Mouse (Mus musculus) CH12.LX (cell line): Measurements from ENCODE around the gene Cfap44. TPM values are rescaled to one million over a fixed set of nuclear protein-coding genes. Genes with fewer than 3 reads are reported as not detected.

ENCODE experiments used
- DNase-seq: peaks from one replicate; pipeline ENCODE4 v3.0.0-alpha.2; 2013; ENCODE audit errors: extremely low read depth
- H3K27ac ChIP-seq: 2 replicates; pipeline ENCODE4 v1.5.1; 2012; ENCODE audit warnings: low read depth, mild to moderate bottlenecking, control low read depth, moderate library complexity; ENCODE audit not compliant: insufficient read depth
- H3K27me3 ChIP-seq: replicated peaks from 2 replicates; pipeline ENCODE3; 2012; ENCODE audit warnings: inconsistent platforms
- H3K36me3 ChIP-seq, 2 experiments: replicated peaks in 1 of 2; 2 replicates each; pipeline versions ENCODE3 to v1.6.1; 2012; ENCODE audit warnings: inconsistent platforms in 1 of 2, low read length in 1 of 2, mild to moderate bottlenecking in 1 of 2, mixed read lengths in 1 of 2, moderate library complexity in 1 of 2; ENCODE audit not compliant: control insufficient read depth in 1 of 2, insufficient read depth in 1 of 2
- H3K4me1 ChIP-seq, 2 experiments: 2 replicates each; pipeline ENCODE4 v1.6.1; 2012; ENCODE audit warnings: inconsistent platforms in 1 of 2, moderate library complexity in 1 of 2; ENCODE audit not compliant: insufficient read depth in 2 of 2, control insufficient read depth in 1 of 2
- H3K4me2 ChIP-seq: 2 replicates; pipeline ENCODE4 v1.6.1; 2012; ENCODE audit warnings: low read depth, mild to moderate bottlenecking, control low read depth; ENCODE audit not compliant: poor library complexity, insufficient read depth, severe bottlenecking
- H3K4me3 ChIP-seq, 3 experiments: fragments of 150-350 bp in 1 of 3; sonication (generic) in 1 of 3; replicated peaks in 1 of 3; 2 replicates each; pipeline versions ENCODE3 to v1.5.1; 2011 to 2012; ENCODE audit warnings: low read depth in 2 of 3, low read length in 2 of 3, mild to moderate bottlenecking in 2 of 3, moderate library complexity in 2 of 3, control low read depth in 1 of 3, improper control_type of control experiment in 1 of 3, inconsistent platforms in 1 of 3, mixed read lengths in 1 of 3; ENCODE audit not compliant: poor library complexity in 1 of 3
- H3K79me2 ChIP-seq: replicated peaks from 2 replicates; pipeline ENCODE4 v1.6.1; 2012; ENCODE audit warnings: mild to moderate bottlenecking, moderate library complexity; ENCODE audit not compliant: control insufficient read depth, poor library complexity, insufficient read depth, severe bottlenecking; ENCODE audit errors: extremely low read depth
- H3K9ac ChIP-seq: 2 replicates; pipeline ENCODE4 v1.6.1; 2012; ENCODE audit warnings: low read depth, mild to moderate bottlenecking, control low read depth, moderate library complexity; ENCODE audit not compliant: insufficient read depth
- H3K9me3 ChIP-seq: replicated peaks from 2 replicates; pipeline ENCODE3; 2012; ENCODE audit warnings: low read length, inconsistent platforms, mixed read lengths
- BHLHE40 ChIP-seq: IDR thresholded peaks from 2 replicates; pipeline ENCODE4 v1.6.1; 2011; ENCODE audit warnings: mild to moderate bottlenecking, low read depth, low read length, improper control_type of control experiment
- CHD1 ChIP-seq: IDR thresholded peaks from 2 replicates; pipeline ENCODE4 v1.6.1; 2012; ENCODE audit warnings: low read depth, low read length, improper control_type of control experiment, inconsistent platforms
- GABPA ChIP-seq: IDR thresholded peaks from 2 replicates; pipeline ENCODE4 v1.6.1; 2012; ENCODE audit warnings: low read depth, low read length, improper control_type of control experiment, inconsistent platforms; ENCODE audit not compliant: insufficient replicate concordance
- IRF4 ChIP-seq: IDR thresholded peaks from 2 replicates; pipeline ENCODE4 v1.6.1; 2014; ENCODE audit warnings: low read depth, mild to moderate bottlenecking, inconsistent platforms, low read length, improper control_type of control experiment
- JUN ChIP-seq: IDR thresholded peaks from 2 replicates; pipeline ENCODE4 v1.6.1; 2011; ENCODE audit warnings: low read depth, mild to moderate bottlenecking, low read length, improper control_type of control experiment, moderate library complexity; ENCODE audit not compliant: insufficient read depth
- KAT2A ChIP-seq: IDR thresholded peaks from 2 replicates; pipeline ENCODE4 v1.6.1; 2012; ENCODE audit warnings: low read length, improper control_type of control experiment, inconsistent platforms; ENCODE audit not compliant: insufficient replicate concordance
- MAX ChIP-seq: IDR thresholded peaks from 2 replicates; pipeline ENCODE4 v1.6.1; 2011; ENCODE audit warnings: low read length, improper control_type of control experiment
- MAZ ChIP-seq: IDR thresholded peaks from 2 replicates; pipeline ENCODE4 v1.6.1; 2012; ENCODE audit warnings: low read depth, mild to moderate bottlenecking, inconsistent platforms, low read length, improper control_type of control experiment, moderate library complexity
- MEF2A ChIP-seq: IDR thresholded peaks from 2 replicates; pipeline ENCODE4 v1.6.1; 2014; ENCODE audit warnings: low read depth, mild to moderate bottlenecking, inconsistent platforms, low read length, improper control_type of control experiment, borderline replicate concordance
- MXI1 ChIP-seq: IDR thresholded peaks from 2 replicates; pipeline ENCODE4 v1.6.1; 2011; ENCODE audit warnings: mild to moderate bottlenecking, low read depth, low read length, improper control_type of control experiment
- NELFE ChIP-seq: IDR thresholded peaks from 2 replicates; pipeline ENCODE4 v1.6.1; 2011; ENCODE audit warnings: low read depth, low read length, improper control_type of control experiment
- POLR2A ChIP-seq: IDR thresholded peaks from 2 replicates; pipeline ENCODE4 v1.6.1; 2011; ENCODE audit warnings: low read depth, mild to moderate bottlenecking, improper control_type of control experiment, low read length
- POLR2AphosphoS2 ChIP-seq: IDR thresholded peaks from 2 replicates; pipeline ENCODE4 v1.6.1; 2011; ENCODE audit warnings: low read depth, low read length, improper control_type of control experiment
- RCOR1 ChIP-seq: conservative IDR thresholded peaks from 2 replicates; pipeline ENCODE4 v1.6.1; 2012; ENCODE audit warnings: low read depth, mild to moderate bottlenecking, inconsistent platforms, low read length, improper control_type of control experiment
- TBP ChIP-seq: conservative IDR thresholded peaks from 2 replicates; pipeline ENCODE4 v1.6.1; 2011; ENCODE audit warnings: low read depth, low read length, improper control_type of control experiment
- UBTF ChIP-seq: IDR thresholded peaks from 2 replicates; pipeline ENCODE4 v1.6.1; 2012; ENCODE audit warnings: low read depth, mild to moderate bottlenecking, inconsistent platforms, low read length, improper control_type of control experiment, moderate library complexity
- USF1 ChIP-seq: IDR thresholded peaks from 2 replicates; pipeline ENCODE4 v1.6.1; 2014; ENCODE audit warnings: low read depth, mild to moderate bottlenecking, inconsistent platforms, low read length, improper control_type of control experiment
- ZNF384 ChIP-seq: IDR thresholded peaks from 2 replicates; pipeline ENCODE4 v1.6.1; 2012; ENCODE audit warnings: low read depth, low read length, improper control_type of control experiment, inconsistent platforms
- dilution Hi-C: fragments of 300-500 bp; cut with MboI; formaldehyde crosslinking; loops from 2 replicates; pipeline ENCODE4 v1.14.3; 2020; ENCODE audit warnings: low sequenced_read_pairs; ENCODE audit not compliant: extremely low pct_unique_long_range_greater_than_20kb, extremely low pct_ligation_motif_present
- in situ Hi-C: fragments of 300-500 bp; cut with MboI; formaldehyde crosslinking; loops from 3 replicates; pipeline ENCODE4 v1.14.3; 2019; ENCODE audit warnings: low sequenced_read_pairs, low pct_ligation_motif_present, low pct_unique_long_range_greater_than_20kb, mixed read lengths
- polyA plus RNA-seq: library from polyadenylated mRNA; unstranded; fragments of >175 nt; gene quantifications from 2 replicates; pipeline ENCODE4 v1.2.1, GENCODE M21; 2012; ENCODE audit warnings: low read depth; ENCODE audit not compliant: insufficient read length
- total RNA-seq, 2 experiments: library from RNA; depleted of rRNA; stranded (reverse); fragments of 300-350 nt in 1 of 2; fragments of >200 nt in 1 of 2; gene quantifications; 2 replicates each; pipeline ENCODE4 v1.2.3; 2012 to 2014

Gene Cfap44
- total and polyA plus RNA-seq, 3 experiments, result not detected

GRCm38 (mm10) chr16:44492151-44492550 lies 97.6 kb downstream of the Cfap44 start:
- Histone ChIP-seq H3K4me2 (no peak overlapping the region), H3K4me3 (no peak overlapping the region), H3K27ac (no peak overlapping the region), H3K4me1 (peaks cover 8 to 23% of the 10 kb centered on the region in 2 experiments), H3K36me3 (peaks cover 0 to 44% of the 10 kb centered on the region in 2 experiments), H3K79me2 (no peaks in the 10 kb centered on the region), H3K27me3 (no peaks in the 10 kb centered on the region), H3K9ac (no peak overlapping the region), H3K9me3 (no peaks in the 10 kb centered on the region)
- dilution Hi-C loops (no loop called here), in situ Hi-C loops (loop anchor here (25.0 kb wide), 1 partner anchor 595 kb away; the partner anchor contains the start of gene Ccdc80)
- no peak for DNase-seq
- TF ChIP-seq BHLHE40 (no peak), NELFE (no peak), RCOR1 (no peak), UBTF (no peak), POLR2A (no peak), MAZ (no peak), ZNF384 (no peak), CHD1 (no peak), KAT2A (no peak)

GRCm38 (mm10) chr16:44492706-44493105 lies 98.1 kb downstream of the Cfap44 start:
- dilution Hi-C loops, result no loop called here
- H3K9ac ChIP-seq, result no peak overlapping the region
- H3K36me3 ChIP-seq, result peaks cover 0 to 39% of the 10 kb centered on the region in 2 experiments
- H3K4me3 ChIP-seq, result no peak overlapping the region
- H3K79me2 ChIP-seq, result no peaks in the 10 kb centered on the region
- H3K4me1 ChIP-seq, result peaks cover 3 to 25% of the 10 kb centered on the region in 2 experiments
- in situ Hi-C loops, result loop anchor here (25.0 kb wide), 1 partner anchor 595 kb away; the partner anchor contains the start of gene Ccdc80
- no peaks in the 10 kb centered on the region for H3K27me3 ChIP-seq
- no peak for TF ChIP-seq MXI1
- no peak for DNase-seq
- H3K27ac ChIP-seq, result no peak overlapping the region
- H3K9me3 ChIP-seq, result no peaks in the 10 kb centered on the region
- H3K4me2 ChIP-seq, result no peak overlapping the region

- peaks cover 0 to 38% of the 10 kb centered on the region in 2 experiments for H3K36me3 ChIP-seq
- TF ChIP-seq TBP (no peak), IRF4 (no peak), USF1 (no peak), MAX (no peak), GABPA (no peak), RCOR1 (no peak), JUN (no peak), POLR2AphosphoS2 (no peak), MEF2A (no peak)
- H3K4me3 ChIP-seq, result no peak overlapping the region
- H3K79me2 ChIP-seq, result no peaks in the 10 kb centered on the region
- in situ Hi-C loops (loop anchor here (25.0 kb wide), 1 partner anchor 593 kb away; the partner anchor contains the start of gene Ccdc80), dilution Hi-C loops (no loop called here)
- no peak overlapping the region for H3K4me2 ChIP-seq
- H3K9me3 ChIP-seq, result peaks cover 4% of the 10 kb centered on the region
- no peaks in the 10 kb centered on the region for H3K27me3 ChIP-seq
- no peak overlapping the region for H3K27ac ChIP-seq
- H3K4me1 ChIP-seq, result peaks cover 3 to 36% of the 10 kb centered on the region in 2 experiments
- DNase-seq, result no peak
- no peak overlapping the region for H3K9ac ChIP-seq
These were observed 99.3 kb downstream of the Cfap44 start for GRCm38 (mm10) chr16:44493868-44494267.
